Mouse (Mus musculus) natural killer cell, adult 2 months (primary cell): ENCODE results near the gene Tmem156.
A peak's percentile ranks its signal among the peaks of the same experiment; 100 is the strongest.

Experiments used
- DNase-seq, 2 experiments: peaks; one replicate each; pipeline ENCODE4 v3.0.0; 2022; ENCODE audit warnings: low spot score in 2 of 2

Gene Tmem156

GRCm38 (mm10) chr5:65097457-65097856 lies 5.5 kb upstream of the Tmem156 start:
- no peak for DNase-seq

- no peak for DNase-seq
These were observed 4.9 kb upstream of the Tmem156 start for GRCm38 (mm10) chr5:65096805-65097204.

- no peak for DNase-seq
These were observed 4.2 kb upstream of the Tmem156 start for GRCm38 (mm10) chr5:65096082-65096481.

- no peak for DNase-seq
These were observed 3.1 kb upstream of the Tmem156 start for GRCm38 (mm10) chr5:65094902-65095545.

GRCm38 (mm10) chr5:65093769-65094168 lies 1.8 kb upstream of the Tmem156 start:
- DNase-seq, result no peak

- DNase-seq, result peak; percentile 29 to 33
These were observed 611 bp downstream of the Tmem156 start for GRCm38 (mm10) chr5:65091184-65091858.

GRCm38 (mm10) chr5:65089707-65090106 lies 2.2 kb downstream of the Tmem156 start:
- no peak for DNase-seq

- no peak for DNase-seq
These were observed 5.4 kb downstream of the Tmem156 start for GRCm38 (mm10) chr5:65086522-65086921.

GRCm38 (mm10) chr5:65081836-65082235 lies 10.1 kb downstream of the Tmem156 start:
- no peak for DNase-seq

GRCm38 (mm10) chr5:65079881-65080280 lies 12.1 kb downstream of the Tmem156 start:
- no peak for DNase-seq

GRCm38 (mm10) chr5:65078081-65078480 lies 13.9 kb downstream of the Tmem156 start:
- DNase-seq, result no peak

- DNase-seq, result no peak
These were observed 15.2 kb downstream of the Tmem156 start for GRCm38 (mm10) chr5:65076748-65077147.

GRCm38 (mm10) chr5:65076087-65076486 lies 15.8 kb downstream of the Tmem156 start:
- no peak for DNase-seq

- DNase-seq, result no peak
These were observed 17.2 kb downstream of the Tmem156 start for GRCm38 (mm10) chr5:65074693-65075092.

- DNase-seq, result no peak
These were observed 18.7 kb downstream of the Tmem156 start for GRCm38 (mm10) chr5:65073247-65073646.

GRCm38 (mm10) chr5:65071689-65072118 lies 20.2 kb downstream of the Tmem156 start:
- DNase-seq, result no peak

- no peak for DNase-seq
These were observed 22.1 kb downstream of the Tmem156 start for GRCm38 (mm10) chr5:65069872-65070271.

- DNase-seq, result no peak
These were observed 23.8 kb downstream of the Tmem156 start for GRCm38 (mm10) chr5:65068166-65068565.

GRCm38 (mm10) chr5:65063266-65063665 lies 28.7 kb downstream of the Tmem156 start:
- DNase-seq, result no peak

- no peak for DNase-seq
These were observed 29.7 kb downstream of the Tmem156 start for GRCm38 (mm10) chr5:65062236-65062635.

GRCm38 (mm10) chr5:65059806-65060205 lies 32.1 kb downstream of the Tmem156 start:
- DNase-seq, result no peak

GRCm38 (mm10) chr5:65057596-65057995 lies 34.3 kb downstream of the Tmem156 start:
- DNase-seq, result no peak

- DNase-seq, result no peak
These were observed 40.4 kb downstream of the Tmem156 start for GRCm38 (mm10) chr5:65051513-65051912.
